Mouse (Mus musculus) lung, embryonic 14.5 days (tissue): ENCODE measurements around the gene Slc16a8. TPM values are rescaled to one million over a fixed set of nuclear protein-coding genes. Genes with fewer than 3 reads are reported as not detected.

Source experiments
- ATAC-seq: fragments of 200-750 bp; cut with Nextera tagmentation; 2 replicates; pipeline ENCODE4 v1.8.0; 2017; ENCODE audit warnings: mild to moderate bottlenecking, moderate TSS enrichment, moderate library complexity; ENCODE audit not compliant: insufficient read depth
- DNase-seq: peaks from one replicate; pipeline ENCODE4 v3.0.0-alpha.2; 2015
- H3K27ac ChIP-seq: fragments of 300-500 bp; sonication (generic); 2 replicates; pipeline ENCODE4 v1.5.1; 2014; ENCODE audit warnings: low read depth, mild to moderate bottlenecking, moderate library complexity
- H3K27me3 ChIP-seq: fragments of 300-500 bp; sonication (generic); 2 replicates; pipeline ENCODE4 v1.6.1; 2014; ENCODE audit warnings: low read length, control low read depth; ENCODE audit not compliant: insufficient read depth
- H3K36me3 ChIP-seq: fragments of 300-500 bp; sonication (generic); 2 replicates; pipeline ENCODE4 v1.6.1; 2014; ENCODE audit warnings: control low read depth; ENCODE audit not compliant: insufficient read depth
- H3K4me1 ChIP-seq: fragments of 300-500 bp; sonication (generic); 2 replicates; pipeline ENCODE4 v1.6.1; 2014; ENCODE audit warnings: antibody characterized with exemption, control low read depth; ENCODE audit not compliant: insufficient read depth
- H3K4me2 ChIP-seq: fragments of 300-500 bp; sonication (generic); 2 replicates; pipeline ENCODE4 v1.6.1; 2014; ENCODE audit warnings: mild to moderate bottlenecking
- H3K4me3 ChIP-seq: fragments of 300-500 bp; sonication (generic); 2 replicates; pipeline ENCODE4 v1.5.1; 2014; ENCODE audit warnings: low read depth, low read length
- H3K9ac ChIP-seq: fragments of 300-500 bp; sonication (generic); 2 replicates; pipeline ENCODE4 v1.6.1; 2014
- H3K9me3 ChIP-seq: fragments of 300-500 bp; sonication (generic); 2 replicates; pipeline ENCODE4 v1.6.1; 2016; ENCODE audit warnings: low read depth, low read length, control low read depth
- CTCF ChIP-seq: IDR thresholded peaks from 2 replicates; pipeline ENCODE4 v1.5.1; 2016; ENCODE audit warnings: antibody characterized with exemption, low read depth
- WGBS: fragments of 180-500 bp; shearing (Covaris S2); extraction: QIAGEN DNeasy Blood & Tissue Kit; methylation state at CpG from one replicate; pipeline ENCODE4 v1.1.7; 2014; 5-methylcytosine and 5-hydroxymethylcytosine counted together
- polyA plus RNA-seq: library from polyadenylated mRNA; unstranded; fragments of >200 nt; fragmentation: Nextera tagmentation; extraction: Ambion mirVana; gene quantifications from 2 replicates; pipeline ENCODE4 v1.2.1, GENCODE M21; 2014

The Slc16a8 gene
- polyA plus RNA-seq, 1 experiment from 2014 or later, result 0.11 TPM

GRCm38 (mm10) chr15:79252580-79252979 lies 2.0 kb downstream of the Slc16a8 start:
- peak overlapping the region; percentile 41 for H3K4me3 ChIP-seq
- no peak for DNase-seq
- TF ChIP-seq CTCF, result no peak
- peaks cover 6% of the 10 kb centered on the region; the same call in 1 of the 2 replicates for H3K4me1 ChIP-seq
- peaks cover 29% of the 10 kb centered on the region for H3K27me3 ChIP-seq
- peaks cover 13% of the 10 kb centered on the region for H3K36me3 ChIP-seq
- ATAC-seq, result peak; percentile 42; the same call in 1 of the 2 replicates
- no peaks in the 10 kb centered on the region for H3K9me3 ChIP-seq
- 30% methylated on average over 24 of the region's 24 CpGs for WGBS
- H3K27ac ChIP-seq, result no peak overlapping the region
- peak overlapping the region; percentile 80 for H3K4me2 ChIP-seq
- H3K9ac ChIP-seq, result peak overlapping the region; percentile 58

- no peaks in the 10 kb centered on the region for H3K9me3 ChIP-seq
- WGBS, result 2% methylated on average over 61 of the region's 61 CpGs
- H3K27me3 ChIP-seq, result peaks cover 29% of the 10 kb centered on the region
- TF ChIP-seq CTCF, result peak; percentile 41
- H3K36me3 ChIP-seq, result peaks cover 14% of the 10 kb centered on the region
- peak overlapping the region; percentile 80 for H3K4me2 ChIP-seq
- peak; percentile 57; the same call in 1 of the 2 replicates for ATAC-seq
- peaks cover 6% of the 10 kb centered on the region; the same call in 1 of the 2 replicates for H3K4me1 ChIP-seq
- H3K27ac ChIP-seq, result no peak overlapping the region
- peak; percentile 46 for DNase-seq
- H3K4me3 ChIP-seq, result peak overlapping the region; percentile 41
- H3K9ac ChIP-seq, result peak overlapping the region; percentile 58
Measured at GRCm38 (mm10) chr15:79251781-79252491, 2.6 kb downstream of the Slc16a8 start.

GRCm38 (mm10) chr15:79251168-79251567 lies 3.4 kb downstream of the Slc16a8 start:
- Histone ChIP-seq H3K27ac (no peak overlapping the region), H3K36me3 (peaks cover 21% of the 10 kb centered on the region), H3K4me2 (no peak overlapping the region), H3K9ac (no peak overlapping the region), H3K27me3 (peaks cover 29% of the 10 kb centered on the region), H3K4me1 (peaks cover 6% of the 10 kb centered on the region; the same call in 1 of the 2 replicates), H3K4me3 (no peak overlapping the region), H3K9me3 (no peaks in the 10 kb centered on the region)
- TF ChIP-seq CTCF, result 0 out of 2 replicates have a peak, but pooled peaks have one; percentile 17
- no peak for DNase-seq
- no peak for ATAC-seq
- 52% methylated on average over 7 of the region's 7 CpGs for WGBS

- TF ChIP-seq CTCF, result no peak
- H3K36me3 ChIP-seq, result peaks cover 31% of the 10 kb centered on the region
- no peak overlapping the region for H3K9ac ChIP-seq
- WGBS, result 75% methylated on average over 2 of the region's 2 CpGs
- H3K4me1 ChIP-seq, result peaks cover 6% of the 10 kb centered on the region; the same call in 1 of the 2 replicates
- H3K27ac ChIP-seq, result no peak overlapping the region
- H3K4me3 ChIP-seq, result no peak overlapping the region
- DNase-seq, result no peak
- no peak for ATAC-seq
- no peaks in the 10 kb centered on the region for H3K9me3 ChIP-seq
- H3K27me3 ChIP-seq, result peaks cover 29% of the 10 kb centered on the region
- H3K4me2 ChIP-seq, result no peak overlapping the region
Measured at GRCm38 (mm10) chr15:79250236-79250635, 4.3 kb downstream of the Slc16a8 start.

GRCm38 (mm10) chr15:79245321-79245720 lies 9.2 kb downstream of the Slc16a8 start:
- Histone ChIP-seq H3K27me3 (no peaks in the 10 kb centered on the region), H3K4me1 (no peaks in the 10 kb centered on the region), H3K27ac (no peak overlapping the region), H3K4me2 (no peak overlapping the region), H3K36me3 (peaks cover 50% of the 10 kb centered on the region), H3K9me3 (no peaks in the 10 kb centered on the region), H3K9ac (no peak overlapping the region), H3K4me3 (no peak overlapping the region)
- 86% methylated on average over 3 of the region's 3 CpGs for WGBS
- no peak for TF ChIP-seq CTCF
- no peak for ATAC-seq
- no peak for DNase-seq

- TF ChIP-seq CTCF, result no peak
- H3K4me3 ChIP-seq, result no peak overlapping the region
- H3K4me2 ChIP-seq, result no peak overlapping the region
- no peaks in the 10 kb centered on the region for H3K9me3 ChIP-seq
- 71% methylated on average over 7 of the region's 7 CpGs for WGBS
- no peak overlapping the region for H3K9ac ChIP-seq
- H3K36me3 ChIP-seq, result peaks cover 55% of the 10 kb centered on the region
- no peaks in the 10 kb centered on the region for H3K4me1 ChIP-seq
- no peaks in the 10 kb centered on the region for H3K27me3 ChIP-seq
- ATAC-seq, result no peak
- H3K27ac ChIP-seq, result no peak overlapping the region
- peak; percentile 16 for DNase-seq
Measured at GRCm38 (mm10) chr15:79244071-79244893, 10.3 kb downstream of the Slc16a8 start.
